Mouse (Mus musculus): ENCODE data around the gene Scn2b.

Gene Scn2b

GRCm38 (mm10) chr9:45139082-45139481, 21.5 kb downstream of the Scn2b start:
- ChIA-PET CTCF (interaction anchor here (0.6 to 2.1 kb wide), 6 partner anchors 16 to 483 kb away, joined by 3 to 14 read pairs (median 4); no protein-coding TSS in a partner anchor), POLR2A (interaction anchor here in 2 of 4 experiments (0.6 to 2.4 kb wide), 5 partner anchors 10 to 372 kb away, joined by 3 to 9 read pairs (median 4); partner anchors contain the start of genes Arcn1 (in 1 of the 2) and Ift46 (in 1 of the 2))

GRCm38 (mm10) chr9:45140945-45141344, 23.4 kb downstream of the Scn2b start:
- CTCF ChIA-PET = interaction anchor here in 1 of 4 experiments (0.9 kb wide), 1 partner anchor 19 kb away, joined by 3 read pairs; no protein-coding TSS in a partner anchor
- POLR2A ChIA-PET = interaction anchor here in 1 of 4 experiments (0.7 kb wide), 1 partner anchor 95 kb away, joined by 3 read pairs; no protein-coding TSS in a partner anchor

GRCm38 (mm10) chr9:45142686-45143085, 25.1 kb downstream of the Scn2b start:
- CTCF ChIA-PET = interaction anchor here in 1 of 4 experiments (0.6 kb wide), 1 partner anchor 487 kb away, joined by 3 read pairs; no protein-coding TSS in a partner anchor
- POLR2A ChIA-PET = no interaction called here

GRCm38 (mm10) chr9:45145533-45146266, 28.1 kb downstream of the Scn2b start:
- ChIA-PET CTCF (interaction anchor here (0.5 to 3.4 kb wide), 31 partner anchors 10 to 1071 kb away, joined by 3 to 26 read pairs (median 5); partner anchors contain the start of genes Atp5l (in 2 of the 4) and Ube4a (in 1 of the 4)), POLR2A (interaction anchor here in 3 of 4 experiments (0.7 to 1.5 kb wide), 8 partner anchors 10 to 244 kb away, joined by 3 to 9 read pairs (median 4); no protein-coding TSS in a partner anchor)

- CTCF ChIA-PET = interaction anchor here (0.6 to 3.4 kb wide), 19 partner anchors 12 to 638 kb away, joined by 3 to 26 read pairs (median 5); partner anchors contain the start of genes Atp5l (in 2 of the 4) and Ube4a (in 1 of the 4)
These were observed 28.6 kb downstream of the Scn2b start for GRCm38 (mm10) chr9:45146267-45146597.

GRCm38 (mm10) chr9:45150933-45151332, 33.4 kb downstream of the Scn2b start:
- ChIA-PET CTCF (interaction anchor here in 1 of 4 experiments (1.0 kb wide), 1 partner anchor 29 kb away, joined by 3 read pairs; no protein-coding TSS in a partner anchor), POLR2A (interaction anchor here in 2 of 4 experiments (0.5 to 1.0 kb wide), 2 partner anchors 44 to 242 kb away, joined by 3 read pairs; no protein-coding TSS in a partner anchor)

More at GRCm38 (mm10) chr9:45146267-45146597, 28.6 kb downstream of the Scn2b start:
- POLR2A ChIA-PET = interaction anchor here in 2 of 4 experiments (0.8 to 1.5 kb wide), 5 partner anchors 10 to 146 kb away, joined by 3 to 6 read pairs (median 3); no protein-coding TSS in a partner anchor

GRCm38 (mm10) chr9:45153361-45153760, 35.8 kb downstream of the Scn2b start:
- ChIA-PET POLR2A (no interaction called here), CTCF (no interaction called here)

GRCm38 (mm10) chr9:45167903-45168302, 50.3 kb downstream of the Scn2b start:
- CTCF ChIA-PET = interaction anchor here in 2 of 4 experiments (0.6 to 0.7 kb wide), 2 partner anchors 43 to 245 kb away, joined by 3 read pairs; no protein-coding TSS in a partner anchor
- POLR2A ChIA-PET = interaction anchor here in 1 of 4 experiments (0.8 kb wide), 1 partner anchor 28 kb away, joined by 3 read pairs; no protein-coding TSS in a partner anchor

GRCm38 (mm10) chr9:45170150-45170549, 52.6 kb downstream of the Scn2b start:
- CTCF ChIA-PET = no interaction called here

GRCm38 (mm10) chr9:45171073-45171610, 53.6 kb downstream of the Scn2b start:
- ChIA-PET POLR2A (interaction anchor here in 1 of 4 experiments (0.7 kb wide), 1 partner anchor 12 kb away, joined by 4 read pairs; no protein-coding TSS in a partner anchor), CTCF (interaction anchor here in 1 of 4 experiments (0.7 kb wide), 1 partner anchor 904 kb away, joined by 3 read pairs; no protein-coding TSS in a partner anchor)

More at GRCm38 (mm10) chr9:45170150-45170549, 52.6 kb downstream of the Scn2b start:
- POLR2A ChIA-PET = no interaction called here

GRCm38 (mm10) chr9:45173475-45173874, 55.9 kb downstream of the Scn2b start:
- ChIA-PET CTCF (interaction anchor here in 1 of 4 experiments (0.9 kb wide), 1 partner anchor 244 kb away, joined by 3 read pairs; no protein-coding TSS in a partner anchor), POLR2A (no interaction called here)

- CTCF ChIA-PET = no interaction called here
- POLR2A ChIA-PET = no interaction called here
These were observed 61.7 kb downstream of the Scn2b start for GRCm38 (mm10) chr9:45179282-45179681.
